Mouse (Mus musculus) midbrain, embryonic 10.5 days (tissue): ENCODE measurements around the gene Gm5426. TPM values are rescaled to one million over a fixed set of nuclear protein-coding genes. Genes with fewer than 3 reads are reported as not detected.
"Not testable (repeated sequence)": the region's sequence is repeated elsewhere in the genome, so short reads cannot be mapped to it uniquely, and the experiment has no call there.

Source experiments
- DNase-seq: peaks from one replicate; pipeline ENCODE4 v3.0.0-alpha.2; 2017; ENCODE audit warnings: low spot score
- H3K27ac ChIP-seq: fragments of 300-500 bp; sonication (generic); replicated peaks from 2 replicates; pipeline ENCODE4 v1.5.1; 2016; ENCODE audit warnings: mild to moderate bottlenecking
- H3K27me3 ChIP-seq: fragments of 300-500 bp; sonication (generic); 2 replicates; pipeline ENCODE4 v1.6.1; 2016; ENCODE audit warnings: low read depth, mild to moderate bottlenecking; ENCODE audit not compliant: poor library complexity, severe bottlenecking
- H3K36me3 ChIP-seq: fragments of 300-500 bp; sonication (generic); 2 replicates; pipeline ENCODE4 v1.6.1; 2016; ENCODE audit warnings: mild to moderate bottlenecking, moderate library complexity
- H3K4me1 ChIP-seq: fragments of 300-500 bp; sonication (generic); 2 replicates; pipeline ENCODE4 v1.6.1; 2016
- H3K4me3 ChIP-seq: fragments of 300-500 bp; sonication (generic); 2 replicates; pipeline ENCODE4 v1.5.1; 2016; ENCODE audit warnings: mild to moderate bottlenecking, moderate library complexity
- H3K9me3 ChIP-seq: fragments of 300-500 bp; sonication (generic); replicated peaks from 2 replicates; pipeline ENCODE4 v1.6.1; 2016; ENCODE audit warnings: mild to moderate bottlenecking
- WGBS: fragments of 180-500 bp; shearing (Covaris S2); methylation state at CpG from one replicate; pipeline ENCODE4 v1.1.7; 2016; 5-methylcytosine and 5-hydroxymethylcytosine counted together
- polyA plus RNA-seq: library from polyadenylated mRNA; unstranded; fragments of >200 nt; fragmentation: Nextera tagmentation; extraction: Ambion mirVana; gene quantifications from 2 replicates; pipeline ENCODE4 v1.2.1, GENCODE M21; 2016

The Gm5426 gene
- not detected in 2 replicates for polyA plus RNA-seq

DNA sequence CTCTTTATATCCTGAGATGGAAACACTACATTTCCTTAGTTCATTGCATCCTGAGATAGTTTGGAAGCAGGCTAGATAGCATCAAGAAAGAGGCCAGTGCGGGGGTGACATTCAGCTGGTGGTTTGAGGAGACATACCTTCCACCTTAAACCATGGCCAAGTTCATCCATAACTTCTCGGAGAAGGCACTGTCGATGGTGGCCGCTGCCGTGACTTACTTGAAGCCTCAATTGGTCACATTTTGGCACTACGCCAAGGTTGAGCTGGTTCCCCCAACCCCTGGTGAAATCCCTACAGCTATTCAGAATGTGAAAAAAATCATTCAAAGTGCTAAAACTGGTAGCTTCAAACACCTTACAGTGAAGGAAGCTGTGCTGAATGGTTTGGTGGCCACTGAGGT is at the start of gene Gm5426:
Gene Gm5426 (plus strand): TSS at position 153 of the 400 bp plus-strand sequence.
- 98% methylated on average over 6 of the region's 6 CpGs for WGBS
- not testable (repeated sequence) for DNase-seq, H3K27ac ChIP-seq, H3K9me3 ChIP-seq, H3K4me3 ChIP-seq, H3K36me3 ChIP-seq, H3K4me1 ChIP-seq, H3K27me3 ChIP-seq

- no peak for DNase-seq
- H3K27me3 ChIP-seq, result peaks cover 14% of the 10 kb centered on the region; the same call in 1 of the 2 replicates
- no peak overlapping the region for H3K4me3 ChIP-seq
- no peaks in the 10 kb centered on the region for H3K9me3 ChIP-seq
- WGBS, result 41% methylated on average over 1 of the region's 1 CpGs
- H3K36me3 ChIP-seq, result no peaks in the 10 kb centered on the region
- no peak overlapping the region for H3K27ac ChIP-seq
- peaks cover 17% of the 10 kb centered on the region for H3K4me1 ChIP-seq
These were observed 46.7 kb upstream of the Gm5426 start for GRCm38 (mm10) chr10:96089744-96090143.

DNA sequence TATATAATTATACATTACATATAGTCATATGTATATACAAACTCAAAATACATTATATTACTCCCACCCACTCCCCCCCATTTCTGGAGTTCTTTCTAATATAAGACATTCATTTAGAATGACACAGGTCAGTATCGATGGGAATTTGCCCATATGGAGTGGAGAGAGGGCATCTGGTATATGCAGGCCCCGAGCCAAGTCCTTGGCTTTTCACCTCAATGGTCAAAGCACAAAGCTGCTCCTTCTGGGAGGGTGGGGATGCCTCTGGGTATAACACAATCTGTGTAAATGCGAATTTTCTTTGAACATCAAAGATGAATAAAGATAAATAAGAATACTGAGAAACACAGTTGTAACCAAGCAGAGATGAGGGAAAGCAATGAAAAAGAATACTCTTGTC is 46.0 kb upstream of the Gm5426 start:
- Histone ChIP-seq H3K36me3 (no peaks in the 10 kb centered on the region), H3K27ac (no peak overlapping the region), H3K4me1 (peaks cover 19% of the 10 kb centered on the region), H3K27me3 (peaks cover 14% of the 10 kb centered on the region; the same call in 1 of the 2 replicates), H3K9me3 (no peaks in the 10 kb centered on the region), H3K4me3 (no peak overlapping the region)
- WGBS, result 84% methylated on average over 3 of the region's 3 CpGs
- no peak for DNase-seq

DNA sequence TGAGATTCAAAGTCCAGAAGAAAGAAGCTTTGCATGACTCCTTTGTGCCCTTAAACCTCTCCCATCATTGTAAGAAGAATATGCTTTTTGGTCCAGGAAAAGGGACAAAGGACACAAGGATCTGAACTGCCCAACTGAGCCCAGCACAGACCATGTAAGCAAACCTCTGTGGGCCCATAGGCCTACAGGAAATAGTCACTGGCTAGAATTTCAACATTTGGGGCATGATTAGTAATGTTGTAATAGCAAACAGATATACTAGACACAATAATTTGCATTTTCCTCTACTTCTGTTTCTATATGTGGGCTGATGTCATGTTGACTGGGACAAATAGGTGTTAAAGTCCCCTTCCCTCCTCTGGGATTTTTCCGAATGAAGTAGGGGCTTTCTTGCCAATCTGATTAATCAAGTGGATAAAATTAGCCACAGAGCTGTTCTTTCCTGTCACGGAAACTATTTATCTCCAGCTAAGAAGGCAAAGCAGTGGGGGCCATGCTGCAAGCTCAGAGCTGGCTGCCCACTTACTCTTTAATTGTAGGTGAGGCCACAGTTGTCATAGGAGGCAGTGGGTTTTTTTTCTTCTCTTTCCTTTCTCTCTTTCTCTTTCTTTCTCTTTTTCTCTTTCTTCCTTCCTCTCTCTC is 42.4 kb upstream of the Gm5426 start:
- WGBS, result 61% methylated on average over 2 of the region's 2 CpGs

DNA sequence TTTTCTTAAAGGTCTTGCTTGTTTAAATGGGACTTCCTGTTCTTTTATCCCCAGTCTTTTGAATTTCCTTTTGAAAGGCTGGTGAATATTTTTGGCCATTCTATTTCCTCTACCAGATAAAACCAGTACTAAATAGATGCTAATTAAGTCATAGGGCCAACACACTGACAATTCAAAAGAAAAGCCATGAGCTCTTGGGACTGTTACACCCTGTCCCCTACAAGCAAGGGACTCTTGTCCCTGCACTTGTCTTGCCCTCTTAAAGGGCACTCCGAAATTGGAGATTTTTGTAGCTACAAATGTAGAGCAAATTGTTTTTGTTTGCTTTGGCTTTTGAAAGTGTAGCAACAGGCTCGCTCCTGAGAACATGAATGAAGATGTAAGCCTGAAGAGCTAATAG is 41.8 kb upstream of the Gm5426 start:
- WGBS, result 63% methylated on average over 2 of the region's 2 CpGs
- H3K4me3 ChIP-seq, result no peak overlapping the region
- peaks cover 14% of the 10 kb centered on the region; the same call in 1 of the 2 replicates for H3K27me3 ChIP-seq
- H3K27ac ChIP-seq, result no peak overlapping the region
- no peak for DNase-seq
- no peaks in the 10 kb centered on the region for H3K9me3 ChIP-seq
- no peaks in the 10 kb centered on the region for H3K36me3 ChIP-seq
- H3K4me1 ChIP-seq, result peaks cover 16% of the 10 kb centered on the region

More for the DNA sequence above, 42.4 kb upstream of the Gm5426 start:
- Histone ChIP-seq H3K27me3 (peaks cover 14% of the 10 kb centered on the region; the same call in 1 of the 2 replicates), H3K9me3 (no peaks in the 10 kb centered on the region), H3K36me3 (no peaks in the 10 kb centered on the region), H3K4me1 (peaks cover 19% of the 10 kb centered on the region), H3K4me3 (no peak overlapping the region), H3K27ac (no peak overlapping the region)
- no peak for DNase-seq

GRCm38 (mm10) chr10:96096730-96097129 is 39.7 kb upstream of the Gm5426 start:
- no peaks in the 10 kb centered on the region for H3K36me3 ChIP-seq
- peaks cover 14% of the 10 kb centered on the region; the same call in 1 of the 2 replicates for H3K27me3 ChIP-seq
- WGBS, result 92% methylated on average over 7 of the region's 7 CpGs
- peaks cover 12% of the 10 kb centered on the region for H3K4me1 ChIP-seq
- no peak for DNase-seq
- no peak overlapping the region for H3K27ac ChIP-seq
- no peaks in the 10 kb centered on the region for H3K9me3 ChIP-seq
- H3K4me3 ChIP-seq, result no peak overlapping the region

DNA sequence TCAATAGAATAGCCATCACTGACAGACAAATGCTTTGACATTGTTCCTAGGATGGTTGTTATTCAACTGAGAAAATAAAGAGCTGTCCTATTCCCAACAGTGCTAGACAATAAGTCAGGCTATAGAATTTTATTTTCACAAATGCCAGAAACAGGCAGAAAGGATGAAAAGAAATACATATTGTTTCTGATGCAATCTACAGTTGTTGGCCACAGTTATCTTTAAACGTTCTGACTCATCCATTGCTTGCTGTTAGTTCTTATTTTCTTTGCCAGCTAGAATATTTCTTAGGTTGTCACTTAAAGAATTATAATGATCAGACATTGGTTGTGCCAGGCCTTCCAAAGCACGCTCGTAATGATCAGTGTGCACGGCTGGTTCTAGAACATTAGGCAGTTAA is 35.4 kb upstream of the Gm5426 start:
- WGBS, result 86% methylated on average over 4 of the region's 4 CpGs
- no peak for DNase-seq
- no peak overlapping the region for H3K4me3 ChIP-seq

GRCm38 (mm10) chr10:96104158-96104557 is 32.2 kb upstream of the Gm5426 start:
- H3K27me3 ChIP-seq, result no peaks in the 10 kb centered on the region
- no peaks in the 10 kb centered on the region for H3K9me3 ChIP-seq
- H3K4me1 ChIP-seq, result no peaks in the 10 kb centered on the region
- no peak overlapping the region for H3K4me3 ChIP-seq
- no peak for DNase-seq
- 51% methylated on average over 3 of the region's 3 CpGs for WGBS
- H3K27ac ChIP-seq, result no peak overlapping the region
- no peaks in the 10 kb centered on the region for H3K36me3 ChIP-seq

More for the DNA sequence above, 35.4 kb upstream of the Gm5426 start:
- Histone ChIP-seq H3K9me3 (no peaks in the 10 kb centered on the region), H3K27me3 (no peaks in the 10 kb centered on the region), H3K36me3 (no peaks in the 10 kb centered on the region), H3K27ac (no peak overlapping the region), H3K4me1 (no peaks in the 10 kb centered on the region)

DNA sequence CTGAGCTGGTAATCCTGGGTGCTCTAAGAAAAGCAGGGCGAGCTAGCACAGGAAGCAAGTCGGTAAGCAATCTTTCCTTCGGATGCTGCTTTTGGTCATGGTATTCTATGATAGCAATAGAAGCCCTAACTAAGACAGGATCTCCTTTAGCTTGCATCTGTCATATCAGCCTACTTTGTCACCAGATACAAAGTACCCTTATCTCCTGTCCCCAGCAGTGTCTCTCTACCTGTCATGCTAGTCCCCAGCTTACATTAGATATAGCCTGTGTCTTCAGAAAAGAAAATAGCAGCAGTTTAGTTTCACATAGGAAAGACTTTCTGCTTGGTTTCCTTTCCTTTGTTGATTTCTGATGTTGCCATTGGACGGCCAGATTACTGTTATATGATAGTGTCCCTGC is 31.8 kb upstream of the Gm5426 start:
- Histone ChIP-seq H3K4me3 (no peak overlapping the region), H3K4me1 (no peaks in the 10 kb centered on the region), H3K9me3 (no peaks in the 10 kb centered on the region), H3K27me3 (no peaks in the 10 kb centered on the region), H3K27ac (no peak overlapping the region), H3K36me3 (no peaks in the 10 kb centered on the region)
- 88% methylated on average over 4 of the region's 4 CpGs for WGBS
- DNase-seq, result no peak

DNA sequence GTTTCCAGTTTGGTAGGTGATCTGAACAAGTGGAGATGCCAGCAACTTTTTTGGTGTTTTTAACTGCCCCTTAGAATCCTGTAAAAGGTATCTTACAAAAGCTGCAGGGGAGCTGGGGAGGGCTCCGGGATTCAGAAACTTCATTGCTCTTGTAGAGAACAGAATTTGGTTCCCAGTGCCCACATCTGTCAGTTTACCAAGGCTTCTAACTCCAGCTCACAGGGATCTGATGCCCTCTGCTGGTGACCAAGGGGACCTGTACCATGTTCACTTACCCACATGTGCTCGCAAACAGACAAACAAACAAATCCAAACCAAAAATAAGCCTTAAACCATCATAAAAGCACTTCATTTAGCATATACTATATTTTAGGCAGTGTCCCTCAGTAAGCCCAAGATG is 31.3 kb upstream of the Gm5426 start:
- no peak overlapping the region for H3K27ac ChIP-seq
- DNase-seq, result no peak
- H3K9me3 ChIP-seq, result no peaks in the 10 kb centered on the region
- H3K36me3 ChIP-seq, result no peaks in the 10 kb centered on the region
- 87% methylated on average over 2 of the region's 2 CpGs for WGBS
- no peaks in the 10 kb centered on the region for H3K4me1 ChIP-seq
- H3K4me3 ChIP-seq, result no peak overlapping the region
- no peaks in the 10 kb centered on the region for H3K27me3 ChIP-seq

- Histone ChIP-seq H3K9me3 (no peaks in the 10 kb centered on the region), H3K27ac (no peak overlapping the region), H3K4me3 (no peak overlapping the region), H3K27me3 (no peaks in the 10 kb centered on the region), H3K4me1 (no peaks in the 10 kb centered on the region), H3K36me3 (no peaks in the 10 kb centered on the region)
- no peak for DNase-seq
- WGBS, result 78% methylated on average over 4 of the region's 4 CpGs
These were observed 29.3 kb upstream of the Gm5426 start for GRCm38 (mm10) chr10:96106972-96107720.

DNA sequence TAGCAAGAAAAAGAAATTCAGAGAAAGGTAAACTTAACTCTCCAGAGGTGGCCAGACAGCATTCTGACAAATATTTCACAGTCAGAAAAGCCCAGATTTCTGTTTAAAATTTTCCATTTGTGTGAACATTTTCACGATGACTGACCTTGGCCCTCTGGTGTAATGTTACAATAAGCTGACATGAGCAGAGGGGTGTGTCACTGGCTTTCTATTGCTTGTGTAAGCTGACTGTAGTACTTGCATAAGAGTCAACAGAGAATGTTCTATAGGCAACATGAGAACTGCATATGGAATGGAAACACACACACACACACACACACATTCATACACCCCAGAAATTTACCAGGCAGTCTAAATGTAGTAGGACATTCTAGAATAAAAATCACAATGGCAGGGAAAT is 28.6 kb upstream of the Gm5426 start:
- no peaks in the 10 kb centered on the region for H3K4me1 ChIP-seq
- H3K36me3 ChIP-seq, result no peaks in the 10 kb centered on the region
- 88% methylated on average over 1 of the region's 1 CpGs for WGBS
- H3K27me3 ChIP-seq, result no peaks in the 10 kb centered on the region
- no peak overlapping the region for H3K4me3 ChIP-seq
- H3K27ac ChIP-seq, result no peak overlapping the region
- H3K9me3 ChIP-seq, result no peaks in the 10 kb centered on the region
- DNase-seq, result no peak

- WGBS, result 90% methylated on average over 3 of the region's 3 CpGs
- Histone ChIP-seq H3K4me3 (no peak overlapping the region), H3K4me1 (no peaks in the 10 kb centered on the region), H3K27ac (no peak overlapping the region), H3K27me3 (no peaks in the 10 kb centered on the region), H3K36me3 (no peaks in the 10 kb centered on the region), H3K9me3 (no peaks in the 10 kb centered on the region)
- DNase-seq, result no peak
These were observed 21.1 kb upstream of the Gm5426 start for GRCm38 (mm10) chr10:96115325-96115724.
